Mouse (Mus musculus) fat pad, adult 2 months (tissue): ENCODE measurements around the gene Pck1.
"Not testable (repeated sequence)": the region's sequence is repeated elsewhere in the genome, so short reads cannot be mapped to it uniquely, and the experiment has no call there.

Experiments
- DNase-seq: peaks from one replicate; pipeline ENCODE4 v3.0.0-alpha.2; 2011; ENCODE audit warnings: low read depth, low spot score; ENCODE audit errors: extremely low read depth

Gene Pck1

GRCm38 (mm10) chr2:173152436-173153151, at the start of gene Pck1:
Pck1 (plus strand) TSS chr2:173153048.
- no peak for DNase-seq

- no peak for DNase-seq
Observed at GRCm38 (mm10) chr2:173106409-173106808, 46.4 kb upstream of the Pck1 start.

GRCm38 (mm10) chr2:173106889-173107785, 45.7 kb upstream of the Pck1 start:
- no peak for DNase-seq

GRCm38 (mm10) chr2:173108509-173109190, 44.2 kb upstream of the Pck1 start:
- no peak for DNase-seq

- DNase-seq, result no peak
Observed at GRCm38 (mm10) chr2:173109510-173109909, 43.3 kb upstream of the Pck1 start.

GRCm38 (mm10) chr2:173110571-173110970, 42.3 kb upstream of the Pck1 start:
- no peak for DNase-seq

- DNase-seq, result not testable (repeated sequence)
Observed at GRCm38 (mm10) chr2:173113796-173114195, 39.1 kb upstream of the Pck1 start.

GRCm38 (mm10) chr2:173119023-173119944, 33.6 kb upstream of the Pck1 start, which contains the start of gene Ctcfl:
Ctcfl (minus strand) TSS chr2:173119525.
- DNase-seq, result no peak

GRCm38 (mm10) chr2:173120117-173120516, 32.7 kb upstream of the Pck1 start:
- not testable (repeated sequence) for DNase-seq

GRCm38 (mm10) chr2:173124022-173124735, 28.7 kb upstream of the Pck1 start:
- no peak for DNase-seq

GRCm38 (mm10) chr2:173126386-173126785, 26.5 kb upstream of the Pck1 start:
- DNase-seq, result no peak

- no peak for DNase-seq
Observed at GRCm38 (mm10) chr2:173129111-173129510, 23.7 kb upstream of the Pck1 start.

- no peak for DNase-seq
Observed at GRCm38 (mm10) chr2:173132262-173132661, 20.6 kb upstream of the Pck1 start.

- no peak for DNase-seq
Observed at GRCm38 (mm10) chr2:173132794-173133300, 20.0 kb upstream of the Pck1 start.

GRCm38 (mm10) chr2:173134695-173135094, 18.2 kb upstream of the Pck1 start:
- no peak for DNase-seq

GRCm38 (mm10) chr2:173138323-173139239, 14.3 kb upstream of the Pck1 start:
- no peak for DNase-seq

- no peak for DNase-seq
Observed at GRCm38 (mm10) chr2:173143611-173144010, 9.2 kb upstream of the Pck1 start.

- DNase-seq, result no peak
Observed at GRCm38 (mm10) chr2:173145808-173146207, 7.0 kb upstream of the Pck1 start.
